Mouse (Mus musculus) spleen, adult 2 months (tissue): Measurements from ENCODE around the gene Ncor2.

Experiments
- CTCF ChIP-seq: fragments of 200-500 bp; IDR thresholded peaks from 2 replicates; pipeline ENCODE4 v1.5.1; 2011; ENCODE audit warnings: mild to moderate bottlenecking, inconsistent platforms; ENCODE audit not compliant: insufficient read depth, insufficient read length, insufficient replicate concordance; ENCODE audit errors: extremely low read depth
- POLR2A ChIP-seq: fragments of 200-500 bp; IDR thresholded peaks from 2 replicates; pipeline ENCODE4 v1.6.1; 2011; ENCODE audit warnings: low read depth, low read length, inconsistent platforms

DNA sequence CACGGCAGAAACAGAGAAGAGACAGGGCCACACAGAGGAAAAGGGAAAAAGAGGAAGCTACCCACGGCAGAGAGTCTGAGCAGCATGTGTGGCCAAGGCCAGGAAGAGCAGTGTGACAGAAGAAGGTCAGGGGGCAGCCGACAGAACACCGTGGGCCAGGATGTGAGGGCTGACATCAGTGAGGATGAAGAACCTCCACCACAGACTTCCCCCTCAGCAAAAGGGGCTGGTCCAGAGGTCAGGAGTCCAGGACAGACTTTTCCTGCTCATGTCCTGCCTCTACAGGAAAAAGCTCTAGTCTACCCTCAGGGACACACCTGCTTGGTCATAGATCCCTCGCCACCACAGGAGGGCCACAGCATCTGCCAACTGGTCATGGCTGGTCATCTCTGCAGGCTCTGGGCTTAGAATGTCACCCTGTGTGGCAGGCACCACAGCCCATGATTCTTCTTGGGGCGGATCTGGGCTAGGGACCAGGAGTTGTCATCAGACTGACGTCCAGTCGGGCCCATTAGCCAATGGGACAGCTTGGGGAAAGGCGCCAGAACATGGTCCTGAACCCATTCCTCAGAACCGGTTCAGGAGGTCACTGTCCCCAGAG is 104.3 kb downstream of the Ncor2 start:
- TF ChIP-seq POLR2A (no peak), CTCF (no peak)
